Mouse (Mus musculus): ENCODE results near the gene Pabpc1l.
"Not testable (repeated sequence)": the region's sequence is repeated elsewhere in the genome, so short reads cannot be mapped to it uniquely, and the experiment has no call there.

The Pabpc1l gene

GRCm38 (mm10) chr2:164036520-164037019 is 11.3 kb downstream of the Pabpc1l start:
- DNase-seq (ENCODE audit: low read depth, low spot score): no peak

- no peak for DNase-seq (ENCODE audit: low read depth, low spot score)
These were observed 13.3 kb downstream of the Pabpc1l start for GRCm38 (mm10) chr2:164038407-164039028.

- DNase-seq (ENCODE audit: low read depth, low spot score): no peak
These were observed 15.7 kb downstream of the Pabpc1l start for GRCm38 (mm10) chr2:164040949-164041348.

- no peak for DNase-seq (ENCODE audit: low read depth, low spot score)
These were observed 16.3 kb downstream of the Pabpc1l start for GRCm38 (mm10) chr2:164041523-164041922.

- DNase-seq (ENCODE audit: low read depth, low spot score): no peak
These were observed 22.0 kb downstream of the Pabpc1l start for GRCm38 (mm10) chr2:164047197-164047690.

- no peak for DNase-seq (ENCODE audit: low read depth, low spot score)
These were observed 28.5 kb downstream of the Pabpc1l start for GRCm38 (mm10) chr2:164053767-164054166.

- DNase-seq (ENCODE audit: low read depth, low spot score): no peak
These were observed 29.4 kb downstream of the Pabpc1l start for GRCm38 (mm10) chr2:164054671-164055070.

GRCm38 (mm10) chr2:164059634-164060235 is 34.5 kb downstream of the Pabpc1l start:
- no peak for DNase-seq (ENCODE audit: low read depth, low spot score)

- DNase-seq (ENCODE audit: low read depth, low spot score): no peak
These were observed 45.0 kb downstream of the Pabpc1l start, which contains the start of gene Stk4 for GRCm38 (mm10) chr2:164070142-164070764. Gene Stk4 (plus strand): TSS chr2:164070322.

GRCm38 (mm10) chr2:164070765-164071436 is 45.7 kb downstream of the Pabpc1l start, which contains the start of gene Tomm34:
Gene Tomm34 (minus strand): TSS chr2:164071169.
- DNase-seq (ENCODE audit: low read depth, low spot score): peak; percentile 91

GRCm38 (mm10) chr2:164071437-164071820 is 46.2 kb downstream of the Pabpc1l start:
- not testable (repeated sequence) for DNase-seq (ENCODE audit: low read depth, low spot score)

- DNase-seq (ENCODE audit: low read depth, low spot score): no peak
These were observed 46.9 kb downstream of the Pabpc1l start for GRCm38 (mm10) chr2:164072109-164072508.

GRCm38 (mm10) chr2:164073120-164073519 is 47.9 kb downstream of the Pabpc1l start:
- DNase-seq (ENCODE audit: low read depth, low spot score): no peak

GRCm38 (mm10) chr2:164073918-164074578 is 48.8 kb downstream of the Pabpc1l start:
- DNase-seq (ENCODE audit: low read depth, low spot score): peak; percentile 91

- no peak for DNase-seq (ENCODE audit: low read depth, low spot score)
These were observed 49.8 kb downstream of the Pabpc1l start for GRCm38 (mm10) chr2:164075088-164075487.

GRCm38 (mm10) chr2:164076874-164077425 is 51.7 kb downstream of the Pabpc1l start:
- no peak for DNase-seq (ENCODE audit: low read depth, low spot score)

- no peak for DNase-seq (ENCODE audit: low read depth, low spot score)
These were observed 52.6 kb downstream of the Pabpc1l start for GRCm38 (mm10) chr2:164077875-164078274.

GRCm38 (mm10) chr2:164079488-164079887 is 54.2 kb downstream of the Pabpc1l start:
- DNase-seq (ENCODE audit: low read depth, low spot score): no peak

- DNase-seq (ENCODE audit: low read depth, low spot score): no peak
These were observed 56.3 kb downstream of the Pabpc1l start for GRCm38 (mm10) chr2:164081577-164081976.

- no peak for DNase-seq (ENCODE audit: low read depth, low spot score)
These were observed 56.9 kb downstream of the Pabpc1l start for GRCm38 (mm10) chr2:164082175-164082574.
